8 mouse cellular contexts compared by ENCODE assay signal in the genomic region with DNA sequence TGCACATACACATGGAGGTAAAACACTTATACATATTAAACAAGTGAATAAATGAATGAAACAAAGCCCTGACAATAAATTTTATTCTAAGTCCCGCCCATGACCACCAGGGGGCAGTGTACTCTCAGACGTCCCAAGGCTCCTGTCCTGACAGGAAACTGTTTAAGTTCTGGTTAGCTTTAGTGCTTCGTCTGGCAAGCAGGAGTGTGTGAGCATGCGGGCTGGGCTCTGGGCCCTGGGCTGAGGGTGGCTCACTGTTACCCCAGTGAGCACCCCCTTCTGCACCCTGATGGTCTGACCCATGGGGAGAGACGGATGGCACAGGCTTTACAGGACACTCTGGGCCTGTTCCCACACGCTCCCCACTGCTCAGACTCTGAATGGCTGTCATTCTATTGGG. TPM values are rescaled to one million over a fixed set of nuclear protein-coding genes. Genes with fewer than 3 reads are reported as not detected.
A peak's percentile ranks its signal among the peaks of the same experiment; 100 is the strongest.
DNase-seq lines count a peak whose midpoint lies in the region; ATAC-seq lines count a peak whose summit lies in the region.

No protein-coding gene starts in this region.

- DNase-seq in 3T3-L1 (ENCODE audit: low read depth, low spot score) (peak; percentile 86), ES-CJ7 (ENCODE audit: low read depth, low spot score) (peak; percentile 58)
- DNase-seq in cerebellum, adult 18-20 months = peak; percentile 56 to 75
- peak; percentile 76 for DNase-seq in forelimb bud, embryonic 11.5 days (ENCODE audit: low read depth, low spot score)
- DNase-seq in kidney, adult 9 months = peak; percentile 67
- DNase-seq in urinary bladder, adult 2 months (ENCODE audit: low spot score) = peak; percentile 52

- H3K9me3 ChIP-seq in liver, embryonic 12.5 days (replicated peaks) = no peaks in the 10 kb centered on the region
- H3K9me3 ChIP-seq in neural tube, embryonic 15.5 days (replicated peaks) = no peaks in the 10 kb centered on the region

- no peaks in the 10 kb centered on the region for H3K4me1 ChIP-seq in liver, embryonic 12.5 days
- H3K4me1 ChIP-seq in neural tube, embryonic 15.5 days = no peaks in the 10 kb centered on the region

- no peak overlapping the region for H3K9ac ChIP-seq in liver, embryonic 12.5 days
- no peak overlapping the region for H3K9ac ChIP-seq in neural tube, embryonic 15.5 days (replicated peaks)

- peaks cover 2% of the 10 kb centered on the region; the same call in 1 of the 2 replicates for H3K36me3 ChIP-seq in liver, embryonic 12.5 days
- H3K36me3 ChIP-seq in neural tube, embryonic 15.5 days = no peaks in the 10 kb centered on the region

- 0 out of 2 replicates have a peak, but pooled peaks have one; percentile 34 for ATAC-seq in liver, embryonic 12.5 days
- ATAC-seq in neural tube, embryonic 15.5 days (ENCODE audit: low FRiP score) = peak; percentile 32; the same call in 1 of the 2 replicates

- H3K4me2 ChIP-seq in liver, embryonic 12.5 days = no peak overlapping the region
- no peak overlapping the region for H3K4me2 ChIP-seq in neural tube, embryonic 15.5 days

- no peaks in the 10 kb centered on the region for H3K27me3 ChIP-seq in liver, embryonic 12.5 days (replicated peaks)
- no peaks in the 10 kb centered on the region for H3K27me3 ChIP-seq in neural tube, embryonic 15.5 days (replicated peaks)

- no peak overlapping the region for H3K4me3 ChIP-seq in liver, embryonic 12.5 days
- no peak overlapping the region for H3K4me3 ChIP-seq in neural tube, embryonic 15.5 days (replicated peaks)

- no peak overlapping the region for H3K27ac ChIP-seq in liver, embryonic 12.5 days
- no peak overlapping the region for H3K27ac ChIP-seq in neural tube, embryonic 15.5 days (replicated peaks)

- 34% methylated on average over 6 of the region's 6 CpGs for WGBS in liver, embryonic 12.5 days (ENCODE audit: insufficient replicate concordance)
- 32% methylated on average over 6 of the region's 6 CpGs for WGBS in neural tube, embryonic 15.5 days

RNA-seq across cellular contexts. Expression of gene Sh2b2, which starts 12.6 kb away (rescaled TPM):
- 2.6 and 3.1 TPM in 2 replicates for polyA plus RNA-seq in liver, embryonic 12.5 days (2016; fragmentation: Nextera tagmentation; extraction: Ambion mirVana)
- polyA plus RNA-seq in neural tube, embryonic 15.5 days (2015; fragmentation: Nextera tagmentation; extraction: Ambion mirVana) = 23.4 and 24.1 TPM in 2 replicates
- polyA plus RNA-seq in urinary bladder, adult 2 months (2012; rRNA removed) = 1.8 and 2.2 TPM in 2 replicates
